Mouse (Mus musculus) E14TG2a.4 (cell line): ENCODE measurements around the gene Spata9.

Source experiments
- H3K27me3 ChIP-seq: 2 replicates; pipeline ENCODE4 v1.6.1; 2014; ENCODE audit warnings: low read length, control low read depth; ENCODE audit not compliant: insufficient read depth
- H3K36me3 ChIP-seq: 2 replicates; pipeline ENCODE4 v1.6.1; 2014; ENCODE audit warnings: low read length, control low read depth; ENCODE audit not compliant: insufficient read depth
- H3K4me1 ChIP-seq: replicated peaks from 2 replicates; pipeline ENCODE4 v1.6.1; 2014; ENCODE audit warnings: low read depth, low read length, control low read depth
- H3K4me3 ChIP-seq: replicated peaks from 2 replicates; pipeline ENCODE4 v1.5.1; 2014; ENCODE audit warnings: mild to moderate bottlenecking, low read length
- H3K9me3 ChIP-seq: 2 replicates; pipeline ENCODE4 v1.6.1; 2014; ENCODE audit warnings: low read length, control low read depth
- CTCF ChIP-seq: conservative IDR thresholded peaks from 2 replicates; pipeline ENCODE4 v1.5.1; 2014; ENCODE audit warnings: low read length
- NANOG ChIP-seq: IDR thresholded peaks from 2 replicates; pipeline ENCODE4 v1.6.1; 2014; ENCODE audit warnings: borderline replicate concordance, low read length, mixed read lengths
- POU5F1 ChIP-seq: IDR thresholded peaks from 2 replicates; pipeline ENCODE4 v1.6.1; 2014; ENCODE audit warnings: low read length, borderline replicate concordance

Spata9 gene

DNA sequence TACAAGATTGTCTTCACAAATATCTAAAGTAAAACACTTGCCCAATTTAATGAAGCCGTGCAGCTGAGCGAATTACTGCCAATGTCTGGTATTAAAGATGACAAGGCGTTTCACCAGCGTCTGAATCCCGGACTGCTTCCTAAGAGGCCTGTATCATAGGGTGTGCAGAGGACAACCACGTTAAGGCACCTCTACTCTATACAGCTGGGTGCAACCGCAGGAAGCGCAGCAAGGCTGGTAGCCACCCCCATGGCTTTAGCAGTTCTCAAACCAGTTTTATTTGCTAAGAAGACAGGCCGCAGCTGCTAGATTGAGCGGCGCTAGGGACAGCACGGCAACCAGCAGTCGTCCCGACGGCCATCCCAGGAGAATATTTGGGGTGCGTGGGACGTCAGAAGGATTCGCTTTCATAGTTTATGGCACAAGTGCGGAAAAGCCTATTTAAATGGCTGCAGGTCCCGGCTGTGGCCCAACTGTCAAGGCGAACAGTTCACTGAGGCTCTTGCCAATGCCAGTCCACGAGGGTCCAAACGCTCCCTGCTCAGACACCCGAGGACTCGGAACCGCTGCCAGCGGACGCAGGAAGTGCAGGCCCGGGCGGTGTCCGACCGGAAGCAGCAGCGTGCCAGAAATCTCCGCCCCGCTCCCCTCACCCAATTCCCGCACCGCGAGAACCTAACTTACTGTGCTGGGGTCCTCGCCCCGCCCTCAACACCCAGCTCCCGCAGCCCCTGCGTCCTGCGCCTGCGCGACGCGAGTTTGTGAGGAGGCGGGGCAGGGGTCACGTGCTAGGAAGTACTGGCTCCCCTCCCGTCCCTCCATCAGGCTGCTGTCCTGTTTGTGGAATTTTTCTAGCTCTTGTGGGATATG, 51.3 kb downstream of the Spata9 start, which contains the start of gene Rfesd:
Gene Rfesd (minus strand): TSS at position 746 of the 870 bp plus-strand sequence.
- no peaks in the 10 kb centered on the region for H3K27me3 ChIP-seq
- H3K4me1 ChIP-seq: peaks cover 6% of the 10 kb centered on the region
- no peaks in the 10 kb centered on the region for H3K36me3 ChIP-seq
- no peak for TF ChIP-seq POU5F1
- no peak for TF ChIP-seq CTCF
- no peak for TF ChIP-seq NANOG
- H3K4me3 ChIP-seq: peak within 1 kb of the TSS; percentile 90
- H3K9me3 ChIP-seq: no peaks in the 10 kb centered on the region

DNA sequence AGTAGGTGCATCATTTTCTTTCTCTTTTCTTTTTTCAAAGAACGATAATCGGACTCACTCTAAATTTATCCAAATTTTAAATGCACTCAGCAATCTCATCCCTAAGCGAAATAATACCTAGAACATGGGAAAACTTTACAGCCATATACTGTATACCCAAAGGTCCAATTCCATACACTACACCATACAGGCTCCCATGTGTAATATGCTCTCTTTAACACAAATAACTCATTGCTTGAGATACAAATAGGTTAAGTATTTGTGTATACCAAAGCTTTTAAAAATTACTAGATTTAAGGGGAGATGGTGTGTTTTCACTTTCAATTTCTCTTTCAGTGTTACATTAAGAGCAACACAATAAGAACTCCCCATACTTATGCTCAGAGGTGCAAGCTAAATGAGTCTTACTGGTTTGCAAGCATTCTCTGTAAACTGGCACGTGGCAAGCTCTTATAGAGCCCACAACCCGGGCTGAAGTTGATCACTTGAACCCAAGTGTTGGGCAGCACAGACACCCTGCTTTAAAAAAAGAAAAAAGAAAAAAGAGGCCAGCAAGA, 52.0 kb downstream of the Spata9 start:
- Histone ChIP-seq H3K4me3 (no peak overlapping the region; the same call in 1 of the 2 replicates), H3K9me3 (no peaks in the 10 kb centered on the region), H3K27me3 (no peaks in the 10 kb centered on the region), H3K4me1 (peaks cover 2% of the 10 kb centered on the region; the same call in 1 of the 2 replicates), H3K36me3 (no peaks in the 10 kb centered on the region)
- TF ChIP-seq NANOG (no peak), POU5F1 (no peak), CTCF (no peak)

DNA sequence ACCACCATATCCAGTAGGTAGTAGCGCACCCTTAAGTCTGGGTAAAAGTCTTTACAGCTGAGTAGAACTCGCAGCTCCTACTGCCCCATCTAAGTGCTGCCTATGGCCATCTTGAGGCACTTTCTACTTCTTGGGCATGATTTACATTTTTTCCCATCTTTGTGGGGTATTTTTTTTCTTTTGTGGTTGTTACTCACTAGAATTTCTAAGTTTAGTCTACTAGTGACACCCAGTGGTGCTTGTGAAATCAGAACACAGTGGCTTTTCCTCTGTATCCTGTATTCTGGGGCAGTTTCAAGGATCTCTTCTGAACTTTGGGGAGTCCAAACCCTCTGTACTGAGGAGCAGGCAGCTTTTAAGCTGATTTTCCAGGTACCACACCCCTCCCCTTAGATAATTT, 54.8 kb downstream of the Spata9 start:
- H3K27me3 ChIP-seq: no peaks in the 10 kb centered on the region
- TF ChIP-seq POU5F1 (no peak), NANOG (no peak), CTCF (no peak)
- peaks cover 2% of the 10 kb centered on the region; the same call in 1 of the 2 replicates for H3K4me1 ChIP-seq
- no peaks in the 10 kb centered on the region for H3K36me3 ChIP-seq
- no peaks in the 10 kb centered on the region for H3K9me3 ChIP-seq
- no peak overlapping the region for H3K4me3 ChIP-seq

DNA sequence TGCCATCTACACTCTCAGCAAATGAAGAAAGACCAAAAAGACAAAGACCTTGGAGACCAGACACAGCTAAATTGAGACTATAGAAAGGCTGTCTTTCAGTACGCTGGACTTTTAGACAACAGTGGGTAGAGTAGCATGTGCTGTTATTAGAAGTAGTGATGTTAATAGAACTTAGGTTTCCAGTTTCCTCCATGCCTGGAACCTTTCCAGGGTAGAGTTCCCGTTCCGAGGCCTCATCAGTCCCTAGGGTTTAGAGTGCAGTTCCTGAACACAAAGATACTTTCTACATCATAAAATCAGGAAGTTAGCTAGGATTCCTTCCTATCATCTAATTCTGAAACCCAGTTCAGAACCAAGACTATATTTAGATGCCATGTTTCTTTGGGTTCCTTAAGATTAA, 57.6 kb downstream of the Spata9 start:
- Histone ChIP-seq H3K9me3 (no peaks in the 10 kb centered on the region), H3K4me1 (no peaks in the 10 kb centered on the region), H3K4me3 (no peak overlapping the region), H3K36me3 (no peaks in the 10 kb centered on the region), H3K27me3 (no peaks in the 10 kb centered on the region)
- TF ChIP-seq CTCF (no peak), NANOG (no peak), POU5F1 (no peak)

DNA sequence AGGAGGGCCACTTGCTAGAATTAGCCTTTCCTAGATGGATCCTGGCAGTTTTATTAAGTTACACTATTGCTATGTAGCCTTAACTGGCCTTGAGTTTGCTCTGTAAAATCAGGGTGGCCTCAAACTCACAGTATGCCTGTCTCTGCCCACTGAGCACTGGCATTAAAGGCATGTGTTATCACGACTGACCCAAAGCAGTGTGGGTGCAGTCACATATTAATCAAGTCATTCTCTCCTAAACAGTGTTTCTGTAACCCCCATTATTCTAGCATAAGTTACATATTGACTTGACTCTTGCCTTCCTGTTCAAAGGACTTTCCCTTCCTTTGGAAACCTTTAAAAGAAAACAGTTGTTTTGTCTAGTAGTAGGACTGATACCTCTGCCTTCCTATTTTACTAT, 75.5 kb downstream of the Spata9 start:
- Histone ChIP-seq H3K27me3 (no peaks in the 10 kb centered on the region), H3K9me3 (no peaks in the 10 kb centered on the region), H3K4me1 (no peaks in the 10 kb centered on the region), H3K36me3 (no peaks in the 10 kb centered on the region), H3K4me3 (no peak overlapping the region)
- TF ChIP-seq CTCF (no peak), POU5F1 (no peak), NANOG (no peak)

DNA sequence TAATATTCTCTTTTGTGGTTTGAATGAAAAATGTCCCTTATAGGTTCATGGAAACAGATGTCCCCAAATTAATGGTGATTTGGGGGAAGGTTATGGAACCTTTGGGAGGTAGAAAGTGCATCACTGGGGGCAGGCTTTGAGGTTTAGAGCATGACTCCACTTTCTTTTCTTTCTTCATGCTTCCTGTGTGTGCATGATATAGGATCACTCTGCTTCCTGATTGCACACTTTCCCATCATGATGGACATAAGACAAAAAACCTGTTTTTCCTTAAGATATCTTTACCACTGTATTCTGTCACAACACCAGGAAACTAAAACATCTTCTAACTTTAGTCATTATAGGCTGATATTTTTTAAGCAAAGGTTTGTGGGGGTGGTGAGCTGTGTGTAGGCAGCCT, 78.0 kb downstream of the Spata9 start:
- H3K4me1 ChIP-seq: no peaks in the 10 kb centered on the region
- no peaks in the 10 kb centered on the region for H3K27me3 ChIP-seq
- H3K9me3 ChIP-seq: no peaks in the 10 kb centered on the region
- H3K4me3 ChIP-seq: no peak overlapping the region
- H3K36me3 ChIP-seq: no peaks in the 10 kb centered on the region
- TF ChIP-seq CTCF (no peak), POU5F1 (no peak), NANOG (no peak)
